Mouse (Mus musculus) midbrain, embryonic 16.5 days (tissue): ENCODE measurements around the gene Olfml1. TPM values are rescaled to one million over a fixed set of nuclear protein-coding genes. Genes with fewer than 3 reads are reported as not detected.

ENCODE experiments used
- ATAC-seq: fragments of 200-750 bp; cut with Nextera tagmentation; 2 replicates; pipeline ENCODE4 v1.8.0; 2017; ENCODE audit warnings: moderate TSS enrichment
- H3K27ac ChIP-seq: fragments of 300-500 bp; sonication (generic); 2 replicates; pipeline ENCODE4 v1.5.1; 2014; ENCODE audit warnings: mild to moderate bottlenecking, low read length, mixed read lengths
- H3K27me3 ChIP-seq: fragments of 300-500 bp; sonication (generic); 2 replicates; pipeline ENCODE4 v1.6.1; 2014; ENCODE audit warnings: low read depth, low read length, mixed read lengths; ENCODE audit not compliant: control insufficient read depth, insufficient read depth
- H3K36me3 ChIP-seq: fragments of 300-500 bp; sonication (generic); 2 replicates; pipeline ENCODE4 v1.6.1; 2014; ENCODE audit warnings: mild to moderate bottlenecking, low read length, moderate library complexity, mixed read lengths; ENCODE audit not compliant: control insufficient read depth, insufficient read depth
- H3K4me1 ChIP-seq: fragments of 300-500 bp; sonication (generic); 2 replicates; pipeline ENCODE4 v1.6.1; 2014; ENCODE audit warnings: mild to moderate bottlenecking, low read length, mixed read lengths; ENCODE audit not compliant: control insufficient read depth, insufficient read depth
- H3K4me2 ChIP-seq: fragments of 300-500 bp; sonication (generic); 2 replicates; pipeline ENCODE4 v1.6.1; 2014; ENCODE audit warnings: mild to moderate bottlenecking, low read length, mixed read lengths
- H3K4me3 ChIP-seq: fragments of 300-500 bp; sonication (generic); 2 replicates; pipeline ENCODE4 v1.5.1; 2014; ENCODE audit warnings: low read depth, mild to moderate bottlenecking, low read length, moderate library complexity, mixed read lengths
- H3K9ac ChIP-seq: fragments of 300-500 bp; sonication (generic); 2 replicates; pipeline ENCODE4 v1.6.1; 2014; ENCODE audit warnings: low read depth, low read length, mixed read lengths
- H3K9me3 ChIP-seq: fragments of 300-500 bp; sonication (generic); replicated peaks from 2 replicates; pipeline ENCODE4 v1.6.1; 2014; ENCODE audit warnings: mild to moderate bottlenecking, low read length, mixed read lengths; ENCODE audit not compliant: control insufficient read depth, poor library complexity, severe bottlenecking
- WGBS: fragments of 180-500 bp; shearing (Covaris S2); extraction: QIAGEN DNeasy Blood & Tissue Kit; methylation state at CpG from one replicate; pipeline ENCODE4 v1.1.7; 2014; 5-methylcytosine and 5-hydroxymethylcytosine counted together
- polyA plus RNA-seq: library from polyadenylated mRNA; unstranded; fragments of >200 nt; fragmentation: Nextera tagmentation; extraction: Ambion mirVana; gene quantifications from 2 replicates; pipeline ENCODE4 v1.2.1, GENCODE M21; 2015

Gene Olfml1
- polyA plus RNA-seq, 1 experiment from 2014 or later: 3.3 TPM

DNA sequence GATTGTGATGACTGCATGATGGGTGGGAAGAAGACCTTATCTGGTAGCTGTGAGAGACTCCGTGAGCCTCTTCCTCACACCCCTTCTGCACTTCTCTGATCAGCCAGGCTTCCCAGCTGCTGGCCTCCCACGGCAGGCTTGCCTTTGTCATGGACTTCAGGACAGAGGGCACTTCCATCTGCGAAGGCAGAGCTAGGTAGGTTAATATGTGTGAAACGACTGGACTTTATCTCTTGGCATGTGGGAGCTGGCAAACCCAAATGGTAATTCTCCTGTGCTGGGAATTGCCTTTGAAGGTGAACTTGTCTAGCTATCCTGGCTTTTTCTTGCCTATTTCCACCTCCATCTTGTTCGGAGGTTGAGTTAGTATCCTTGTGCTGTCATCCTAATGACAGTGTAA, 33.4 kb downstream of the Olfml1 start:
- no peaks in the 10 kb centered on the region for H3K4me1 ChIP-seq
- no peak for ATAC-seq
- WGBS: 84% methylated on average over 5 of the region's 5 CpGs
- H3K9ac ChIP-seq: no peak overlapping the region
- no peak overlapping the region for H3K27ac ChIP-seq
- no peak overlapping the region for H3K4me2 ChIP-seq
- no peaks in the 10 kb centered on the region for H3K9me3 ChIP-seq
- H3K36me3 ChIP-seq: no peaks in the 10 kb centered on the region
- H3K4me3 ChIP-seq: no peak overlapping the region
- H3K27me3 ChIP-seq: no peaks in the 10 kb centered on the region

DNA sequence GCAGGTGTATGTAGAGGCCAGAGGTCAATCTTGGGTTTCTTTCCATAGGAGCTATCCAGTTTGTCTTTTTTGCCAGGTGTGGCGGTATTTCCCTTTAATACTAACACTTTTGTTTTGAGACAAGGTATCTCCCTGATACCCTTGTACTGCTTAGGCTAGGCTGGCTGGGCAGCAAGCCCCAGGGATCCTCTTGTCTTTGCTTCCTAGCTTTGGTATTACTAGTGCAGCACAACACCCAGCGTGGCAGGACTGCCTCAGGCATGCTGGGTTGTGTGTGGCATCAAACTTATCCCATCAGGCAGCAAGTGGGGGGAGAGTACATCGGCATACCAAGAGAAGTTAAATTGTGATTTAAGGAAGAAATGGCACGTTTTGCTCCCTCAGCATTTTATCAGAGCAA, 35.3 kb downstream of the Olfml1 start:
- no peaks in the 10 kb centered on the region for H3K36me3 ChIP-seq
- H3K27me3 ChIP-seq: no peaks in the 10 kb centered on the region
- peak; percentile 56; the same call in 1 of the 2 replicates for ATAC-seq
- no peak overlapping the region for H3K4me2 ChIP-seq
- H3K4me3 ChIP-seq: no peak overlapping the region
- no peak overlapping the region for H3K9ac ChIP-seq
- 76% methylated on average over 4 of the region's 4 CpGs for WGBS
- no peak overlapping the region for H3K27ac ChIP-seq
- no peaks in the 10 kb centered on the region for H3K9me3 ChIP-seq
- no peaks in the 10 kb centered on the region for H3K4me1 ChIP-seq

DNA sequence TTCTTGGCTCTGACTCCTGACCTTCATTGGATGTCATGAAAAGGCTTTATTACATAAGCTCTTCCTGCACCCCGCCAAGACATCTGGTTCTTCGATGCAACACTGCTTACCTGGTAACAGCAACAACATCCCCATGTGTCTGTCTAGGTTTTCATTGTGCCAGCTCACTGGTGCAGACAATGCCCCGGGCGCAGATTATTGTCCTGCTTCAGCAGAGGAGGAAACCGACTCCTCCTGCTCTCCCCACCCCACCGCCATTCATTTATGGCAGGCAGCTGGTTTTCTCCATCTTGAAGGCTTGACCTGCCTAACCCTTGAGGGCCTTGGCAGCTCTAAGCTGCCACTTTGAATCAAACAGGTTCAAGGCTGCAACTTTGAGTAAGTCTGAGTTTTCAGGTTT, 35.7 kb downstream of the Olfml1 start:
- no peak overlapping the region for H3K9ac ChIP-seq
- 39% methylated on average over 6 of the region's 6 CpGs for WGBS
- no peaks in the 10 kb centered on the region for H3K4me1 ChIP-seq
- no peak overlapping the region for H3K4me3 ChIP-seq
- ATAC-seq: no peak
- no peaks in the 10 kb centered on the region for H3K9me3 ChIP-seq
- H3K27me3 ChIP-seq: no peaks in the 10 kb centered on the region
- H3K36me3 ChIP-seq: no peaks in the 10 kb centered on the region
- no peak overlapping the region for H3K27ac ChIP-seq
- H3K4me2 ChIP-seq: no peak overlapping the region

DNA sequence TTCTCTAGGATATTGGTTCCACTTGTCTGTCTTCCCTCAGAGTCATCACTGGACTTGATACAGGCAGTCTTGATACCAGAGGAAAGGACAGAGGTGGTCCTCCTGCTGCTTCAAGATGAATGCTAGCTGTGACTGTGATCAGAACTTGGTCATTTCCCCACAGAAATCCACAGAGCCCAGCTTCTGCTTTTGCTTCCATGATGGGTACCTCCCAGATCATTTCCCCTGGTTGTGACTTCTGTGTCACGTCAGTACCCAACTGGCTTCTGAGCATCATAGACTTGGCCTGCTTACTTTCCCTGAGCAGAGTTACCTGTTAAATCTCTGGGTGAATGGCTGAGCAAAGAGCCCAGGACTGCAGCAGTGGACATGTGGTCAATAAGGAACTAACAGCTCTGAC, 40.5 kb downstream of the Olfml1 start:
- H3K27me3 ChIP-seq: no peaks in the 10 kb centered on the region
- 88% methylated on average over 1 of the region's 1 CpGs for WGBS
- H3K36me3 ChIP-seq: no peaks in the 10 kb centered on the region
- H3K4me1 ChIP-seq: no peaks in the 10 kb centered on the region
- no peak overlapping the region for H3K9ac ChIP-seq
- ATAC-seq: no peak
- no peak overlapping the region for H3K4me3 ChIP-seq
- H3K27ac ChIP-seq: no peak overlapping the region
- H3K9me3 ChIP-seq: no peaks in the 10 kb centered on the region
- no peak overlapping the region for H3K4me2 ChIP-seq

DNA sequence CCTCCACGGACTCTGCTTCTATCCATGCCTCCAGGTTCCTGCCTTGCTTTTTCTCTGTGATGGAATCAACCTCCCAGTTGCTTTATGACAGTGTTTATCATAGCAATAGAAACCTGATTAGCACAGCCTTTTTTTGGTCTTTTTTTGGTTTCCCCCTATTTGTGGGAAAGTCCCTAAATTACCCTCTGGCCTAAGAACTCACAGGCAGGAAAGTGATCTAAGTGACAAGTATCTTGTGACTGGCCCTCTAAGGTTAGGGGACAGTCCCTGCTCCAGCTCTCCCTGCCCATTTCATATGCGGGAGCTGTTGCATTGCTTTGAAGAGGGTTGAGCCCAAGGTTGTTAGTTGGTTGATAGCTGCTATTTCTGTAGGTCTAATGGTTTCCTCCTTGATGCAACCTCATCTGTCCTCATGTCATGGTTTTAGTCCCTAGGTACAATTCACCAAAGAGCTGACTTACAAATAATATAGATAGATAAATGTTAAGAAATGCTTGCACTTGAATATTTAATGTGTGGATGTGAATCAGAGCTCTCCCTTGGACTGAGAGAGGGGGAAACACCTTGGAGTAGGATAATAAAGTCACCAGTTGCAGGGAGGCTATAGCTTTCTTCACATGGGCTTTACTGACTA, 42.5 kb downstream of the Olfml1 start:
- H3K27me3 ChIP-seq: no peaks in the 10 kb centered on the region
- H3K4me3 ChIP-seq: no peak overlapping the region
- no peak overlapping the region for H3K9ac ChIP-seq
- H3K36me3 ChIP-seq: no peaks in the 10 kb centered on the region
- H3K9me3 ChIP-seq: no peaks in the 10 kb centered on the region
- 91% methylated on average over 2 of the region's 2 CpGs for WGBS
- no peak overlapping the region for H3K27ac ChIP-seq
- ATAC-seq: no peak
- no peaks in the 10 kb centered on the region for H3K4me1 ChIP-seq
- no peak overlapping the region for H3K4me2 ChIP-seq

DNA sequence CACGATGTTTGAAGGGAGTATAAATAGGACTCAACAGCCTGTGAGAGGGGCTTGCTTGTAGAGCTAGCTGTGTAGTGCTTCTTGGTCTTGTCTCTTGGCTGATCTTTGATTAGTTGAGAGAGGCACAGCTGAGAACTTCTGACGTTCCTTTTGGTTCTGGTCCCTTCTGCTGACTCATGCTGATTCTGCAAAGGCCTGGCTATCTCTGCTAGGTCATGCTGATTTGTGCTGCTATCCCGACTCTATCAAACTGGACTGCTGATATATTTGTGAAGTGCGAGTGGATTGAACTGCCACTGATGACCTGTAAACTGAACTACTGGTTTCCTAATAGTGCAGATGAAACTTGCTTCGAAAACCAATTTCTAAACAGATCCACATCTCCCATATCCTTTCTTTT, 43.6 kb downstream of the Olfml1 start:
- Histone ChIP-seq H3K4me2 (no peak overlapping the region), H3K27me3 (no peaks in the 10 kb centered on the region), H3K9me3 (no peaks in the 10 kb centered on the region), H3K9ac (no peak overlapping the region), H3K4me3 (no peak overlapping the region), H3K27ac (no peak overlapping the region), H3K36me3 (no peaks in the 10 kb centered on the region), H3K4me1 (no peaks in the 10 kb centered on the region)
- WGBS: 84% methylated on average over 5 of the region's 5 CpGs
- no peak for ATAC-seq

DNA sequence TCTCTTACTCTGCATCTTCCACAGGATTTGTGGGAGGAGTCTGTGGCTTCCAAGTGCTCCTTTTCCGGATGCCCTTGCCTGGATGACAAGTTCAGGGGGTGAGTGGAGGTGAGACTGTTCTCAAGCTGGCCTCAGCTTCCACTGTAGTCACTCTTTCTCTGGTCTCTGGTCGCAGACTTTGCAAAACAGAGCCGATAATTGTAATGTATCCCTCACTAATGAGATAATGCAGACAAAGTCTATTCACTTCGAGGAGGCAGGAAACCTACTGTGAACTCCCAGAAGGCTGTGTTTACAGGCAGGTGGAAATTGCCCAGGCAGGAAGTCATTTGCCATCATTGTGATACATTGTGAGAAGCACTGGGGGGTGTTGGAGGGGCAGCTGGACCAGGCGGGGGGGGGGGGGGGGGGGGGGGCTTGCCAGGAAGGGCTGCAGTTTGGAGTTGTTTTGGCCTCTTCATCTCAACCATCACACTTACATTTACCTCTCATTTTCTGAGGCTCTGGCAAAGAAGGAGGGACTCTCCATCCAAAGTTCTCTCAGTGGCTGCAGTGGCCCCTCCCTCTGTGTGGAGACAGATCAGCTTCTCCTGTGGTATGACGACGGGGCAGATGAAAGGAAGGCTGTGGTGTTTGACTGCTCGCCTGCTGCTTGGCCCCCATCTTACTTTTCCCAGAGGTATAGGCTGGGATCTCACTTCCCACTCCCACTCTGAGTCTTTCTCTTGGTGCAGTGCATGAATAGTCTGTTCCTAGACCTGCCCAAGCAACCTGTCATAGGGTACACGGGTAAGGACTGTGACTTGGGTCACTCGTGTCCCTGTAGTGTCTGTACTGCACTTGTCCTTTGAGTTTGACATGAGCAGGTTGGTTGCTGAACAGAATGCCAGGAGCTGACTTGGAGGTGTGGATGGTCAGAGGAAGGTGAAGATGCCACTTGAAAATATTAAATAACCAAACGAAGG, 51.1 kb downstream of the Olfml1 start:
- H3K4me2 ChIP-seq: no peak overlapping the region
- H3K4me1 ChIP-seq: no peaks in the 10 kb centered on the region; the same call in 1 of the 2 replicates
- WGBS: 42% methylated on average over 10 of the region's 11 CpGs
- no peaks in the 10 kb centered on the region for H3K36me3 ChIP-seq
- H3K27me3 ChIP-seq: no peaks in the 10 kb centered on the region
- no peak overlapping the region for H3K4me3 ChIP-seq
- no peaks in the 10 kb centered on the region for H3K9me3 ChIP-seq
- no peak overlapping the region for H3K9ac ChIP-seq
- ATAC-seq: no peak
- no peak overlapping the region for H3K27ac ChIP-seq

DNA sequence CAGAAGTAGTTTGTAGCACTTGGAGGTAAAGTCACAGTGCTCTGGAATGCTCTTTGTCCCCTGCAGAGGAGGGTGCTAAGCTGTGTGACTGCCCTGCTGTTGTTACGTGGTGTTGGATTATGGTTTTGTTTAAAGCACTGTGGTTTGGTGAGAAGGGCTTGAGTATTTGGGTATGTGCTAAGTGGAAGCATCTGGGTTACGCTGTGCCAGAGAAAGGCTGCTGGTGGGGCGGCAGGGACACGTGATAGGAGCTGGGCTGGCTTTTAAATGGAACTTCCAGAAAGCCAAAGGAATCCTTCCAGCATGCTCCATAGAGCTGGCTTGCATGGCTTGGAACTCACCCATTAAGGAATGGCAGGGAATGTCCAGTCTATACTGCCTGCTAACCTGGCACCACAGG, 52.0 kb downstream of the Olfml1 start:
- Histone ChIP-seq H3K4me1 (no peaks in the 10 kb centered on the region; the same call in 1 of the 2 replicates), H3K36me3 (no peaks in the 10 kb centered on the region), H3K27ac (no peak overlapping the region), H3K9ac (no peak overlapping the region), H3K9me3 (no peaks in the 10 kb centered on the region), H3K4me2 (no peak overlapping the region), H3K4me3 (no peak overlapping the region), H3K27me3 (no peaks in the 10 kb centered on the region)
- WGBS: 73% methylated on average over 4 of the region's 4 CpGs
- ATAC-seq: no peak

DNA sequence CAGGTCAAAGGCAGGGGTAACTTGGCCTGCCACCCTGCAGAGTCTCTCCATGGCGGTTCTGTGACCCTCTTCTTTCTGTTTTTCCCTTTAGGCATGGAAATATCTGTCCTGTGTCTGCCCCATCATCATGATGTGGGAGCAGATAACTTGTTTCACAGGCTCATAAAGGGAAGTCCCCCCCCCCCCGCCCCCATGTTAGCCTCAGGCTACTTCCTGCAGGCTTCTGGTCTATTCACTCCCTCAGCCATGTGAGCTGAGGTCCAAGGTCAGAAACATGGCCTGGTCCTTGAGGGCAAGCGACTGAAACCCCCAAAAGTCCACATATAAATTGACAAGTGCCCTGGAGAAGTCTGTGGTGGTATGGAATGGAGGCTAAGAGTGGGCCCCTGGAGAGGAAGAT, 52.9 kb downstream of the Olfml1 start:
- no peak for ATAC-seq
- 79% methylated on average over 3 of the region's 3 CpGs for WGBS

More for the DNA sequence above, 52.9 kb downstream of the Olfml1 start:
- H3K9ac ChIP-seq: no peak overlapping the region
- H3K27me3 ChIP-seq: no peaks in the 10 kb centered on the region
- H3K36me3 ChIP-seq: no peaks in the 10 kb centered on the region
- no peaks in the 10 kb centered on the region for H3K9me3 ChIP-seq
- no peak overlapping the region for H3K27ac ChIP-seq
- no peaks in the 10 kb centered on the region; the same call in 1 of the 2 replicates for H3K4me1 ChIP-seq
- no peak overlapping the region for H3K4me3 ChIP-seq
- no peak overlapping the region for H3K4me2 ChIP-seq
